Mouse (Mus musculus): ENCODE data around the gene Gm47841.

DNA sequence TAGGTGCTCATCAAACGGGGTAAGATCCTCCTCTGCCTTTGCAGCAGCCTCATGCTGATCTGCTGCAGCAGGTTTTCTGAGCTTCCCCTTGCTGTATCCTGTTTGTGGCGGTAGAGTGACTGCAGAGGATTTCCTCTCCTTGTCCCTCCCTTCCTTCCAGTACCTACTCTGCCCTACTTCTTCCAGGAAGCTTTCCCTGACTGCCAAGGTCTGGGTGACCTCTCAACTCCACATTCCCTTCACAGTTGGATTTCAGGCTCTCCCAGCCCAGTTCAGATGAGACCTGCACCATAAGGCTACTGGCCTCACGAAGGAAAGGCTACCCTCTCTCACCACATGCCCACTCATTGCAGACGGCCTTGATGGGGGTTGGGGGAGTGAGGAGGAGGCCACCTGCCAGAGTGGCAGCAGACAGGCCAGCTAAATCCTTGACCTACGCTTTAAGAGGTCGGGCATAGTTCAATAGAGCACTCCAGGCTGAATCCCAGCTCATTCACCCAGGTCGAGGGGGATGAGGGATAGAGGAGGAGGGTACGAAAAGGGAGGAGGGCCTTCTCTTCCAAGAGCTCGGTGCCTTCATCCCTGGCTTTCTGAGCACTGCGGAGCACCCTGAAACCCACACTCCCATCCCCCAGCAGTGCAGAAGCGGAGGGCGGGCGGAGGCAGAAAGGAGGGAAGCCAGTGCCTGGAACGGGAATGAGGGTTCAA is 45.1 kb upstream of the Gm47841 start:
- no peak for TF ChIP-seq CTCF (IDR thresholded peaks at IDR 0.05)
- peak; percentile 27; the same call in 1 of the 2 replicates for TF ChIP-seq EP300 (IDR thresholded peaks at IDR 0.05)
